Mouse (Mus musculus) cortical plate, adult 2 months (tissue): ENCODE results near the gene Fbxl22.

Experiments
- CTCF ChIP-seq: fragments of 200-500 bp; IDR thresholded peaks from 2 replicates; pipeline ENCODE4 v1.5.1; 2011; ENCODE audit warnings: mild to moderate bottlenecking, control low read depth, low read length; ENCODE audit not compliant: insufficient read depth; ENCODE audit errors: extremely low read depth
- POLR2A ChIP-seq: fragments of 200-500 bp; IDR thresholded peaks from 2 replicates; pipeline ENCODE4 v1.6.1; 2011; ENCODE audit warnings: mild to moderate bottlenecking, low read length, control low read depth; ENCODE audit not compliant: insufficient read depth; ENCODE audit errors: extremely low read depth

- TF ChIP-seq POLR2A (no peak), CTCF (no peak)
Measured at GRCm38 (mm10) chr9:66560295-66560694, 45.9 kb upstream of the Fbxl22 start.
